Mouse (Mus musculus): ENCODE data around the gene Kidins220. TPM values are rescaled to one million over a fixed set of nuclear protein-coding genes. Genes with fewer than 3 reads are reported as not detected.

The Kidins220 gene
- total and polyA plus RNA-seq, 3 experiments: 41.6 to 68.4 (median 68.4) TPM

DNA sequence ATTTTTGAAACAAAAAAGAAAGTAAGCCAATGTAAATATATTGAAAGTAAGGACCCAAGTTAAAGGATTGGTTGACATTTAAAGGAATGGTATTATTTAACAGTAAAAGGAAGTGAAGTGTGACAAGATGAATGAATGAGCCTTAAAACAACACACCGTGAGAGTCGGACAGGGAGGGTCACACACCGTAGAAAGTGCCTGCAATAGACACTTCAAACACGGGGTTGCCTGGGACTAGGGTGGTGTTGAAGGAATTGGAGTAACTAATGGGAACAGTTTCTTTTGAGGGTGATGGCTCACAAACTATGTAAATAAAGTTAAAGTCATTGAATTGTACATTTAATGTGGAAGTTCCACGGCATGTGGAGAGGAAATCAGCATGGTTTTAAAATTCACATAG lies 74.5 kb downstream of the Kidins220 start:
- H3K36me3 ChIP-seq (ENCODE audit: control insufficient read depth, insufficient read depth, low read length): peaks cover 2% of the 10 kb centered on the region

DNA sequence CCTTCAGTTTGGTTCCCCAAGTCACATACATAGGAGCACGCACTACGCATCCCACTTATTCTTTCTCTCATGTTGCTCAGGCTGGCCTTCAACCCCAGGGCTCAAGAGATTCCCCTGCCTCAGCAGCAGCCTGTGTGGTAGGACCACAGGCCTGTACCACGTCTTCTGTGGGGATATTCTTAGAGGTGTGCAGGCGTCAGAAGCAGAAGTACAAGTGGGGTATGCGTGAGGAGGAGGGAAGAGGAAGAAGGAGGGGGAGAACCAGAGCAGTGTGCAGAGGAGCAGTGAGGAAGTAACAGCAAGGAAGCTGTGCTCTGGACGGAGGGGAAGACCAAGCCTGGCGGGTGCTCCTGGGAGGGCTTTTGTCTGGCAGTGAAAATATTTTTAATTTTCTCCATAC lies 79.8 kb downstream of the Kidins220 start:
- peaks cover 2% of the 10 kb centered on the region for H3K36me3 ChIP-seq (ENCODE audit: control insufficient read depth, insufficient read depth, low read length)
- intact Hi-C loops (cut with DNase I): no loop called here
- no peak for DNase-seq
- TF ChIP-seq CTCF (IDR thresholded peaks at IDR 0.05) (no peak), POLR2A (IDR thresholded peaks at IDR 0.05; ENCODE audit: insufficient read depth, low read depth, low read length) (no peak), EP300 (IDR thresholded peaks at IDR 0.05; ENCODE audit: insufficient read depth, low read depth, low read length) (no peak)
- no peaks in the 10 kb centered on the region for H3K4me1 ChIP-seq (ENCODE audit: control insufficient read depth, insufficient read depth, low read length)
- WGBS: 59% methylated on average over 7 of the region's 7 CpGs
- no peak overlapping the region for H3K9ac ChIP-seq (ENCODE audit: low read depth, low read length)
- no peaks in the 10 kb centered on the region for H3K79me2 ChIP-seq (replicated peaks; ENCODE audit: control insufficient read depth, insufficient read depth, low read length)
- H3K4me3 ChIP-seq: no peak overlapping the region
- H3K27me3 ChIP-seq (ENCODE audit: control insufficient read depth, insufficient read depth, low read length): no peaks in the 10 kb centered on the region
- no peak overlapping the region for H3K27ac ChIP-seq

More for the DNA sequence above, 74.5 kb downstream of the Kidins220 start:
- Histone ChIP-seq H3K27me3 (ENCODE audit: control insufficient read depth, insufficient read depth, low read length) (no peaks in the 10 kb centered on the region), H3K79me2 (replicated peaks; ENCODE audit: control insufficient read depth, insufficient read depth, low read length) (no peaks in the 10 kb centered on the region), H3K27ac (no peak overlapping the region), H3K4me1 (ENCODE audit: control insufficient read depth, insufficient read depth, low read length) (no peaks in the 10 kb centered on the region), H3K9ac (ENCODE audit: low read depth, low read length) (no peak overlapping the region), H3K4me3 (no peak overlapping the region)
- TF ChIP-seq CTCF (IDR thresholded peaks at IDR 0.05) (no peak), POLR2A (IDR thresholded peaks at IDR 0.05; ENCODE audit: insufficient read depth, low read depth, low read length) (no peak), EP300 (IDR thresholded peaks at IDR 0.05; ENCODE audit: insufficient read depth, low read depth, low read length) (no peak)
- no peak for DNase-seq
- intact Hi-C loops (cut with DNase I): no loop called here
- WGBS: 68% methylated on average over 5 of the region's 5 CpGs

DNA sequence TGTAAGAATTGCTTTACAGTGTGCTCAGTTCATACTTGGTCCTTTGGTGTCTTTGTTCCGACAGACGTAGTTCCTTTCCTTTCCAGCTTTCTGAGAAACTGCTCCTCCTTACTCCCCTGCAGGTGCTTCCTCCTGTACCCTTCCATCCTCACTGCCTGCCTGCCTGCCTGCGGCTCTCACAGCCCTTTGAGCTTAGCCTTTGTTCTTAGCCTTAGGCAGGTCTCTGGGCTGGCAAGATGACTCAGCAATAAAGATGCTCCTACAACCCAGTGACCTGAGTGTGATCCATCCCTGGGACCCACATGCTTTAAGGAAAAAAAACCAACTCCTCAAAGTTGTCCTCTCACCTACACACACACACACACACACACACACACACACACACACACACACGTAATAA lies 80.2 kb downstream of the Kidins220 start:
- no peak for TF ChIP-seq POLR2A (IDR thresholded peaks at IDR 0.05; ENCODE audit: insufficient read depth, low read depth, low read length)
- intact Hi-C loops (cut with DNase I): no loop called here
- H3K4me3 ChIP-seq: no peak overlapping the region
- no peaks in the 10 kb centered on the region for H3K79me2 ChIP-seq (replicated peaks; ENCODE audit: control insufficient read depth, insufficient read depth, low read length)
- H3K27ac ChIP-seq: no peak overlapping the region
- WGBS: 58% methylated on average over 4 of the region's 4 CpGs
- peaks cover 2% of the 10 kb centered on the region for H3K36me3 ChIP-seq (ENCODE audit: control insufficient read depth, insufficient read depth, low read length)
- DNase-seq: no peak
- H3K27me3 ChIP-seq (ENCODE audit: control insufficient read depth, insufficient read depth, low read length): no peaks in the 10 kb centered on the region
- no peaks in the 10 kb centered on the region for H3K4me1 ChIP-seq (ENCODE audit: control insufficient read depth, insufficient read depth, low read length)
- no peak overlapping the region for H3K9ac ChIP-seq (ENCODE audit: low read depth, low read length)

DNA sequence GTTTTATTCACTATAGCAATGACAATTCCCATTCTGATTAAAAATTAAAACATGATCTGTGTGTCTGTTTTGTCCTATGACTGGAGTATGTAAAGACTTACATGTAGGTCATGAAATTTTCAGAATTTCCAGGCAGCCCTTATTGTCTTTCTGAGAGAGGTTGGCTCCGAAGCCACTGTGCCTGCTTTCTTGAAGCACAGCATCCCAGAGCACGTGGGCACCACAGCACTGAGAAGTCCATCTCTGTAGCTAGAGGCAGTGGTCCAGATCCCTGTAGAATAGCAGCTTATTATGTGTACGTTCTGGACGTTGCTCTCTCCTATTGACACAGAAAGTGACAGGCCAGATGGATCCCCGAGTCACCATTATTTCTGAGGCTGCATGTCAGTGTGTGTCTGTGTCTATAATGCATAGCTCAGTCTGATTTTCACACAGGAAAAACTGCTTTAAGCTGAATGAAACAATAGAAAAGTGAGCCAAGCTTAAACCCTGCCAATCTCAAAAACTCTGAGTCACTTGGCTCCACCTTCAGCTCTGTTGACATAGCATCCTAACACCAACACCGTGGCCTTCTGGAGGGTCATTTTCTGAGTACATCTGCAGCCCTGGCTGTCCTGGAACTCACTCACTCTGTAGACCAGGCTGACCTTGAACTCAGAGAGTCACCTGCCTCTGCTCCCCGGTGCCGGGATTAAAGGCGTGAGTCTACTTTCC lies 84.9 kb downstream of the Kidins220 start:
- TF ChIP-seq POLR2A (IDR thresholded peaks at IDR 0.05; ENCODE audit: insufficient read depth, low read depth, low read length): no peak
- TF ChIP-seq CTCF (IDR thresholded peaks at IDR 0.05): no peak
- no peak for TF ChIP-seq EP300 (IDR thresholded peaks at IDR 0.05; ENCODE audit: insufficient read depth, low read depth, low read length)
- Histone ChIP-seq H3K79me2 (replicated peaks; ENCODE audit: control insufficient read depth, insufficient read depth, low read length) (no peaks in the 10 kb centered on the region), H3K4me3 (no peak overlapping the region), H3K4me1 (ENCODE audit: control insufficient read depth, insufficient read depth, low read length) (no peaks in the 10 kb centered on the region), H3K27me3 (ENCODE audit: control insufficient read depth, insufficient read depth, low read length) (no peaks in the 10 kb centered on the region), H3K9ac (ENCODE audit: low read depth, low read length) (no peak overlapping the region), H3K27ac (no peak overlapping the region), H3K36me3 (ENCODE audit: control insufficient read depth, insufficient read depth, low read length) (no peaks in the 10 kb centered on the region)
- DNase-seq: peak in 1 of 2 experiments; percentile 6
- intact Hi-C loops (cut with DNase I): no loop called here
- 80% methylated on average over 9 of the region's 9 CpGs for WGBS

DNA sequence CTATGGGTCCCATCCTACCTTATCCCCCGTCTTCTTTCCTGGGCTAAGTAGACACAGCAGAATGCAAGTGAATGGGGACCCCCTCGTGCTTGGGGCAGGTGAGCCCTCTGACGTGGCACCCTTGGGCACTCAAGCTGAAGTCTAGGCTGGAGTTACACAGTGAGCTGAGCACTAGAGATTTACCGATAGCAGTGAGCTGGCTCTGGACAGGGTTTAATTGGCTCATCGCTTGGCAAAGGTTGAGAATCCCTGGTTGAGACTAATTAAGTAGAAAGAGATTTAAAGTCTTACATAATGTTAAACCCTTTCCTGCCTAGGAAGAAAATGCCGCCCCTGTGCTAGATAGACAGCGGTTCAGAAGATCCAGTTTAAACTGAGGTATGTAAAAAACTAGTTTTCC lies 86.2 kb downstream of the Kidins220 start:
- 91% methylated on average over 7 of the region's 7 CpGs for WGBS

DNA sequence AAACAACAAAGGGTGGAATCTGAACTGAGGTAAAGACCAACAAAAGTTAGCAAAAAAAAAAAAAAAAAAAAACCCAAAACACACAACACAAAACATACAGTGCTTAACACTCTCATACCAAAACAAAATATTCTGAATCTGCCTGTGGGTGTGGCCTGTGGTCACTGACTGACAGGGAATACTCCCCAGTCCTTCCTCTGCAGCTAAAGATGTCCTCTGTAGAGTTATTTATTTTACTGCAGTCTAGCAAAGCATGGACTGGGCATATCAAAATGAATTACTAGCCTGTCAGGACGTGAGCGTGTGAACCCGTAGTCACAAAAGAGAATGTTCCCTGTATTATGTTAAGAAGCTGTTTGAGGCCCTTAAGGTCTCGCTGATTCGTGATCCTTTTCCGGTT lies 87.5 kb downstream of the Kidins220 start:
- Histone ChIP-seq H3K4me3 (no peak overlapping the region), H3K27me3 (ENCODE audit: control insufficient read depth, insufficient read depth, low read length) (no peaks in the 10 kb centered on the region), H3K36me3 (ENCODE audit: control insufficient read depth, insufficient read depth, low read length) (no peaks in the 10 kb centered on the region), H3K4me1 (ENCODE audit: control insufficient read depth, insufficient read depth, low read length) (no peaks in the 10 kb centered on the region), H3K27ac (no peak overlapping the region), H3K9ac (ENCODE audit: low read depth, low read length) (no peak overlapping the region), H3K79me2 (replicated peaks; ENCODE audit: control insufficient read depth, insufficient read depth, low read length) (no peaks in the 10 kb centered on the region)
- no peak for DNase-seq
- 84% methylated on average over 6 of the region's 6 CpGs for WGBS
- intact Hi-C loops (cut with DNase I): no loop called here
- no peak for TF ChIP-seq POLR2A (IDR thresholded peaks at IDR 0.05; ENCODE audit: insufficient read depth, low read depth, low read length)
- TF ChIP-seq CTCF (IDR thresholded peaks at IDR 0.05): no peak

More for the DNA sequence above, 86.2 kb downstream of the Kidins220 start:
- no peak for DNase-seq
- intact Hi-C loops (cut with DNase I): no loop called here
- Histone ChIP-seq H3K27ac (no peak overlapping the region), H3K4me1 (ENCODE audit: control insufficient read depth, insufficient read depth, low read length) (no peaks in the 10 kb centered on the region), H3K9ac (ENCODE audit: low read depth, low read length) (no peak overlapping the region), H3K4me3 (no peak overlapping the region), H3K79me2 (replicated peaks; ENCODE audit: control insufficient read depth, insufficient read depth, low read length) (no peaks in the 10 kb centered on the region), H3K36me3 (ENCODE audit: control insufficient read depth, insufficient read depth, low read length) (no peaks in the 10 kb centered on the region), H3K27me3 (ENCODE audit: control insufficient read depth, insufficient read depth, low read length) (no peaks in the 10 kb centered on the region)
- no peak for TF ChIP-seq POLR2A (IDR thresholded peaks at IDR 0.05; ENCODE audit: insufficient read depth, low read depth, low read length)
- no peak for TF ChIP-seq EP300 (IDR thresholded peaks at IDR 0.05; ENCODE audit: insufficient read depth, low read depth, low read length)
- no peak for TF ChIP-seq CTCF (IDR thresholded peaks at IDR 0.05)
